Mouse (Mus musculus) bone marrow, adult 2 months (tissue): Measurements from ENCODE around the gene Hspbap1.
A peak's percentile ranks its signal among the peaks of the same experiment; 100 is the strongest.

Experiments
- CTCF ChIP-seq: fragments of 200-500 bp; IDR thresholded peaks from 2 replicates; pipeline ENCODE4 v1.5.1; 2011; ENCODE audit warnings: low read length, control low read depth; ENCODE audit not compliant: control insufficient read depth, insufficient read depth
- POLR2A ChIP-seq: fragments of 200-500 bp; IDR thresholded peaks from 2 replicates; pipeline ENCODE4 v1.6.1; 2011; ENCODE audit warnings: low read depth, mild to moderate bottlenecking, control low read depth, low read length, borderline replicate concordance; ENCODE audit not compliant: control insufficient read depth

- TF ChIP-seq CTCF (peak; percentile 88), POLR2A (no peak)
Observed at GRCm38 (mm10) chr16:35874416-35874815, 104.2 kb downstream of the Hspbap1 start.
